Mouse (Mus musculus) heart, embryonic 16.5 days (tissue): ENCODE data around the gene Rce1. TPM values are rescaled to one million over a fixed set of nuclear protein-coding genes. Genes with fewer than 3 reads are reported as not detected.

Experiments used
- ATAC-seq: fragments of 200-750 bp; cut with Nextera tagmentation; replicated peaks from 2 replicates; pipeline ENCODE4 v1.8.0; 2017; ENCODE audit warnings: moderate number of reproducible peaks; ENCODE audit not compliant: insufficient read depth, low FRiP score; ENCODE audit errors: extremely low read depth
- H3K27ac ChIP-seq: fragments of 300-500 bp; sonication (generic); 2 replicates; pipeline ENCODE4 v1.5.1; 2014; ENCODE audit warnings: mild to moderate bottlenecking, low read length, control low read depth, moderate library complexity
- H3K27me3 ChIP-seq: fragments of 300-500 bp; sonication (generic); 2 replicates; pipeline ENCODE4 v1.6.1; 2014; ENCODE audit warnings: low read length, mixed read lengths; ENCODE audit not compliant: control insufficient read depth, insufficient read depth
- H3K36me3 ChIP-seq: fragments of 300-500 bp; sonication (generic); 2 replicates; pipeline ENCODE4 v1.6.1; 2014; ENCODE audit not compliant: control insufficient read depth, insufficient read depth
- H3K4me1 ChIP-seq: fragments of 300-500 bp; sonication (generic); 2 replicates; pipeline ENCODE4 v1.6.1; 2014; ENCODE audit warnings: low read length, mixed read lengths; ENCODE audit not compliant: control insufficient read depth, insufficient read depth
- H3K4me2 ChIP-seq: fragments of 300-500 bp; sonication (generic); 2 replicates; pipeline ENCODE4 v1.6.1; 2014; ENCODE audit warnings: low read depth, mild to moderate bottlenecking, control low read depth, low read length
- H3K4me3 ChIP-seq: fragments of 300-500 bp; sonication (generic); 2 replicates; pipeline ENCODE4 v1.5.1; 2014; ENCODE audit warnings: mild to moderate bottlenecking, control low read depth, low read length
- H3K9ac ChIP-seq: fragments of 300-500 bp; sonication (generic); 2 replicates; pipeline ENCODE4 v1.6.1; 2014; ENCODE audit warnings: low read length, control low read depth
- H3K9me3 ChIP-seq: fragments of 300-500 bp; sonication (generic); replicated peaks from 2 replicates; pipeline ENCODE4 v1.6.1; 2016; ENCODE audit warnings: low read length; ENCODE audit not compliant: control insufficient read depth
- WGBS: fragments of 180-500 bp; shearing (Covaris S2); extraction: QIAGEN DNeasy Blood & Tissue Kit; methylation state at CpG from one replicate; pipeline ENCODE4 v1.1.7; 2014; 5-methylcytosine and 5-hydroxymethylcytosine counted together
- microRNA-seq: library from miRNA; unstranded; fragments of <30 nt; microRNA quantifications from one replicate; pipeline ENCODE4, GENCODE M21; 2017
- polyA plus RNA-seq: library from polyadenylated mRNA; unstranded; fragments of >200 nt; fragmentation: Nextera tagmentation; extraction: Ambion mirVana; gene quantifications from 2 replicates; pipeline ENCODE4 v1.2.1, GENCODE M21; 2015

Rce1 gene
- polyA plus RNA-seq, 1 experiment from 2014 or later = 41.2 TPM

GRCm38 (mm10) chr19:4583856-4584255 is 41.6 kb downstream of the Rce1 start:
- Histone ChIP-seq H3K9ac (no peak overlapping the region), H3K27ac (no peak overlapping the region), H3K36me3 (no peaks in the 10 kb centered on the region), H3K4me3 (no peak overlapping the region), H3K4me1 (no peaks in the 10 kb centered on the region), H3K9me3 (no peaks in the 10 kb centered on the region), H3K4me2 (no peak overlapping the region), H3K27me3 (no peaks in the 10 kb centered on the region)
- no peak for ATAC-seq
- 60% methylated on average over 2 of the region's 2 CpGs for WGBS

- no peak for ATAC-seq
- 81% methylated on average over 5 of the region's 5 CpGs for WGBS
- no peaks in the 10 kb centered on the region for H3K9me3 ChIP-seq
Observed at GRCm38 (mm10) chr19:4579296-4579695, 46.1 kb downstream of the Rce1 start.

GRCm38 (mm10) chr19:4578799-4579198 is 46.6 kb downstream of the Rce1 start:
- WGBS = 37% methylated on average over 2 of the region's 2 CpGs
- Histone ChIP-seq H3K4me3 (no peak overlapping the region), H3K4me2 (no peak overlapping the region), H3K9me3 (no peaks in the 10 kb centered on the region), H3K9ac (no peak overlapping the region), H3K4me1 (no peaks in the 10 kb centered on the region), H3K27me3 (no peaks in the 10 kb centered on the region), H3K36me3 (no peaks in the 10 kb centered on the region), H3K27ac (no peak overlapping the region)
- no peak for ATAC-seq

More at GRCm38 (mm10) chr19:4579296-4579695, 46.1 kb downstream of the Rce1 start:
- Histone ChIP-seq H3K27ac (no peak overlapping the region), H3K4me1 (no peaks in the 10 kb centered on the region), H3K4me3 (no peak overlapping the region), H3K27me3 (no peaks in the 10 kb centered on the region), H3K4me2 (no peak overlapping the region), H3K9ac (no peak overlapping the region), H3K36me3 (no peaks in the 10 kb centered on the region)

GRCm38 (mm10) chr19:4573241-4573640 is 52.2 kb downstream of the Rce1 start:
- no peaks in the 10 kb centered on the region for H3K9me3 ChIP-seq
- no peak overlapping the region for H3K4me3 ChIP-seq
- no peak overlapping the region for H3K27ac ChIP-seq
- no peaks in the 10 kb centered on the region for H3K27me3 ChIP-seq
- ATAC-seq = no peak
- peaks cover 3% of the 10 kb centered on the region; the same call in 1 of the 2 replicates for H3K4me1 ChIP-seq
- WGBS = 92% methylated on average over 1 of the region's 1 CpGs
- no peak overlapping the region for H3K4me2 ChIP-seq
- H3K9ac ChIP-seq = no peak overlapping the region
- no peaks in the 10 kb centered on the region for H3K36me3 ChIP-seq

Small RNA genes within 50 kb of the gene (microRNA-seq; reads per million reads assigned to microRNA genes)
- not detected for gene Mir6986

Other genes starting within 250 kb of the Rce1 start
- 31.9 and 35.9 TPM in 2 replicates for gene Kdm2a, start 227.4 kb downstream of the Rce1 start, polyA plus RNA-seq
- 18.3 and 20.4 TPM in 2 replicates for gene Rhod, start 186.2 kb downstream of the Rce1 start, polyA plus RNA-seq
- gene Syt12, start 148.2 kb downstream of the Rce1 start, polyA plus RNA-seq = 0.76 and 1.1 TPM in 2 replicates
- gene 2010003K11Rik, start 127.1 kb downstream of the Rce1 start, polyA plus RNA-seq = 0.12 TPM in 1 of 2 replicates, not detected in the other
- 14.1 and 15.8 TPM in 2 replicates for gene Pcx, start 115.2 kb downstream of the Rce1 start, polyA plus RNA-seq
- gene Lrfn4, start 10.0 kb downstream of the Rce1 start, polyA plus RNA-seq = 1.8 and 3.2 TPM in 2 replicates
- 0.62 and 0.66 TPM in 2 replicates for gene Gm960, start 73.0 kb upstream of the Rce1 start, polyA plus RNA-seq
- gene Sptbn2, start 85.5 kb upstream of the Rce1 start, polyA plus RNA-seq = 0.14 and 0.31 TPM in 2 replicates
- 34.1 and 38.0 TPM in 2 replicates for gene Rbm4b, start 130.9 kb upstream of the Rce1 start, polyA plus RNA-seq
- 57.1 and 58.7 TPM in 2 replicates for gene Rbm4, start 168.3 kb upstream of the Rce1 start, polyA plus RNA-seq
- gene Gm21992, start 186.0 kb upstream of the Rce1 start, polyA plus RNA-seq = 16.2 and 23.9 TPM in 2 replicates
- gene Rbm14, start 186.0 kb upstream of the Rce1 start, polyA plus RNA-seq = 54.0 and 55.3 TPM in 2 replicates
- gene Ccs, start 213.7 kb upstream of the Rce1 start, polyA plus RNA-seq = 39.4 and 40.5 TPM in 2 replicates
- gene Ccdc87, start 213.7 kb upstream of the Rce1 start, polyA plus RNA-seq = 0.14 and 0.16 TPM in 2 replicates
- gene Ctsf, start 229.5 kb upstream of the Rce1 start, polyA plus RNA-seq = 35.0 and 42.0 TPM in 2 replicates